Comparison of ENCODE assay signal across 12 mouse cellular contexts in genomic region chr4:58084155-58084554, GRCm38 (mm10).
"Had no signal": no experiment of that assay in that cellular context is flagged by ENCODE, and none has a peak within 500 bp of the region (broad histone marks: within the 10 kb centered on the region; RNA-seq: fewer than 3 reads in every experiment).

No protein-coding gene starts in this region.

- H3K9me3 ChIP-seq: intestine, embryonic 15.5 days; lung, embryonic 15.5 days had no signal

- H3K9ac ChIP-seq: intestine, embryonic 15.5 days; liver, embryonic 14.5 days; lung, embryonic 15.5 days had no signal

- H3K27ac ChIP-seq: intestine, embryonic 15.5 days; liver, embryonic 14.5 days; lung, embryonic 15.5 days had no signal

- H3K4me1 ChIP-seq: intestine, embryonic 15.5 days had no signal

- H3K4me3 ChIP-seq: intestine, embryonic 15.5 days; lung, embryonic 15.5 days had no signal

- ATAC-seq: intestine, embryonic 15.5 days had no signal

- H3K27me3 ChIP-seq: intestine, embryonic 15.5 days; lung, embryonic 15.5 days had no signal

- DNase-seq: kidney, adult 2 months; kidney, postnatal 14 days; kidney, postnatal 4 days; lung, postnatal 14 days; lung, postnatal 4 days; midbrain, embryonic 14.5 days; thymus, postnatal 25 days had no signal

- H3K4me2 ChIP-seq: intestine, embryonic 15.5 days; liver, embryonic 11.5 days; lung, embryonic 15.5 days; midbrain, embryonic 11.5 days had no signal
